Mouse (Mus musculus): ENCODE results near the gene Gm5269. TPM values are rescaled to one million over a fixed set of nuclear protein-coding genes. Genes with fewer than 3 reads are reported as not detected.

The Gm5269 gene
- total RNA-seq, 2 experiments from 2014 or later = not detected

DNA sequence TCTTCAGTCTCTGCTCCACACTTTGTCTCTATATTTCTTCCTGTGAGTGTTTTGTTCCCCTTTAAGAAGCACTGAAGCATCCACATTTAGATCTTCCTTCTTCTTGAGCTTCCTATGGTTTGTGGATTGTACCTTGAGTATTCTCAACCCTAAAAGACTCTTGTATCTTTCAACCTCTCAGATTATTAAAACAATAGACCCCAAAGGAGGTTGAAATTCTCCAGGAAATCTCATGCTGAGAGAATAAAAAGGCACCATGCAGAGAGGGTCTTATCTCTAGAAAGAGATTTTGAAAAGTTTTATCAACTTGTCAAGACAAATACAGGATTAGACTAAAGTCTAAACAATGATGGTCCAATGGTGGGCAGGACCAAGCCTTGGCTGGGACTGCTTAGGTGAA lies 6.7 kb downstream of the Gm5269 start:
- intact Hi-C loops (cut with DNase I) = no loop called here
- no peak for DNase-seq (ENCODE audit: low spot score in 2 of 2)

DNA sequence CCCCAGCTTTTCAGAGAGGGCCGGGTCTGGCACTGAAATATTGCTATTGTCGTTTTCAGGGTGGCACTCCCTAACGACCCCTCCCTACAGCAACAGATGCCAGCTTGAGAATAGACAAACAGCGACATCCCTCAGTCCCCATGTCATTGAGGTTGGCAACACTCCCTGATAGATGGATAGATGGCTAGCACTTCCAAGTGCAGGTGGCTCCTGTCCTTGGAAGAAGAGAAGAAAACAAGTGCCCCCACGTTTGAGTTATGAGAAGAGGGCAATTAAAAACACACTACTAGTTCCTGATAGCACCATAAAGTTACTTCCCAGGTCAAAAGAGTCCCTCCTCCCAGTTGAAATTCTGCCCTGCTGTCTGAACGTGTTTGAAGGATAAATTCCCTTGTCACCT lies 8.0 kb downstream of the Gm5269 start:
- intact Hi-C loops (cut with DNase I) = no loop called here
- no peak for DNase-seq (ENCODE audit: low spot score in 2 of 2)

DNA sequence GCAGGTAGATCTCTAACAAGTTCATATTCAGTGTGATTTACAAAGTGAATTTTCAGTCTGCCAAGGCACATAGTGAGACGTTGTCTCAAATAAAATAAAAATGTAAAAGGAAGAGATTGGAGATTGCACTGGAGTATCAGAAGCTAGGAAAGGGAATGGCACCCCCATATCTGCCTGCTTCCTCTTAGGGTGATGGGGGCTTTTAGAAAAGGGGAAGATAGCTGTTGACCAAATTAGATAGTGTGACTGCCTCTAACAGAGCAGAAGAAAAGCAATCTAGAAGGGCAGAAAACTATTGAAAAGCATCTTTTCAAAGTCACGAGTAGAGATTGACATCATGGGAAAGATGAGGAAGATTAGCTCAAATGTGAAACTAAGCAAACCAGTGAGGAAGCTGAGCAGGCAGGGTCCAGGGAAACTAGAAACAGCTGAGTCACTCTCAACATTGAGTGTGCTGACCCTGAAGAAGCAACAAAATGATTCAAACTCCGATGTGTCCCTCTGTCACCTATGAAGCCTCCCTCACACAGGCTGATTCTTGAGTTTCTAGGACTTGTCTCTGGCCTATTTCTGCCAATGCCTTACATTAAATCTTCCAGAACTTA lies 8.7 kb downstream of the Gm5269 start:
- intact Hi-C loops (cut with DNase I) = no loop called here
- DNase-seq (ENCODE audit: low spot score in 2 of 2) = no peak

DNA sequence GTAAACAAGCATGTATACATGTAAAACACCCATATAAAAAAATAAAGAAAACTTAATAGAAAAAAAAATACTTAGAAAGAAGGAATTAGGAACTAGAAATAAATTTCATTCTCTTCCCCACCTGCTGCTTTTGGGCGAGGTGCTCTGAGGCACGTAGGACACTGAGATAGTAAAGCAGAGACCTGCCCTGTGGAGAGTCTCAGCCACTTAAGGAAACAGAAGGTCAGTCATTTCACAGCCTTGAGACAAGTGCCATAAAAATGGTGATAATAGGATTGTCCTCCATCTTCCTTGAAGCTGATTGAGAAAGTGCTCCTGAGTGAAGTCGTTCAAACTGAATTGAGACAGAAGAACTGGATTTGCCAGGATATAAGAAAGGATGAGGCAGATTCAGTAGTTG lies 12.6 kb downstream of the Gm5269 start:
- DNase-seq (ENCODE audit: low spot score in 2 of 2) = no peak
- intact Hi-C loops (cut with DNase I) = no loop called here

DNA sequence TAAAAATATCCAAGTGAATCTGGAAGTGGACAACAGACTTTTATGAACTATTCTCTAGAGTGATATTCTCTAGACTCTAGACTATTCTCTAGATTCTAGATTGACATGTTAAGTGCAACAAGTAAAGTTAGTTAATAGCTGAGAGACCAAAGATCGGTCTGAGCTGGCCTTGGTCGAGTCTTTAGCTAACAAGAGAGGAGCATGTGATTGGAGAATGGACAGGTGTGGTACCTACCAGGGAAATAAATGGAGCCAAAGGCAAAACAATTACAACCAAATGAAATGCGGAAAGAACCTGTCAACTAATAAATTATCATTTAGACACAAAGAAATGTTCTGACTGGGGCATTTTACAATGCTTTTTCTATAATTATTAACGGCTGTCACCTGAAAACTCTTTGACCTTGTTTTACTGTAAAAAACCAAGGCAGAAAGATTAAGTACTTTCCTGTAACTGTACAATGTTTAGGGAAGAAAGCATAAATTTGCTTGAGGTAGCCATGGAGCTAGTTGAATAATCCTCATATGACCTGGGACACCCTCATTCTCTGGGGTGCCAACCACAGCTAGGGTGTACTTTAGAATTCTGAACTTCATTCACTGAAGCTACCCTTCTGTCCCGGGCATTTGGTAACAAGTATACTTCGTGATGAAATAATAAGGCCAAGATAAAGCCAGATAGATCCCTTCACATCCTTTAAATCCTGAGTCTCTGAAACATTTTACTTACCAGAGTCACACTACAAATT lies 13.4 kb downstream of the Gm5269 start:
- no peak for DNase-seq (ENCODE audit: low spot score in 2 of 2)
- intact Hi-C loops (cut with DNase I) = no loop called here

DNA sequence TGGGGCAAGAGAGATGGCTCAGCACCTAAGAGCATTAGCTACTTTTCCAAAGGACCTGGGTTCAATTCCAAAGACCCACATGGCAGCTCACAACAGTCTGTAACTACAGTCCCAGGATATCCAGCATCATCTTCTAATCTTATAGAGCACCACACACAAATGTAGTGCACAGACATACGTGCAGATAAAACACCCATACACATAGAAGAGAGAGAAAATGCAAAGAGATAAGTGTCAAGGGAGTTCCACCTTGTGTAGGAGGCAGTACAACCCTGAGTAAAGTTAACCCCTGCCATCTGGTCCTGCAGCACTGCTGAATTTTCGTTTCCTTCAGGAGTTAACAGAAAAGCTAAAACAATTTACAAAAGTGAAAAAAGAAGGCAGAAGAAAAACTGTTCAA lies 14.4 kb downstream of the Gm5269 start:
- intact Hi-C loops (cut with DNase I) = no loop called here

DNA sequence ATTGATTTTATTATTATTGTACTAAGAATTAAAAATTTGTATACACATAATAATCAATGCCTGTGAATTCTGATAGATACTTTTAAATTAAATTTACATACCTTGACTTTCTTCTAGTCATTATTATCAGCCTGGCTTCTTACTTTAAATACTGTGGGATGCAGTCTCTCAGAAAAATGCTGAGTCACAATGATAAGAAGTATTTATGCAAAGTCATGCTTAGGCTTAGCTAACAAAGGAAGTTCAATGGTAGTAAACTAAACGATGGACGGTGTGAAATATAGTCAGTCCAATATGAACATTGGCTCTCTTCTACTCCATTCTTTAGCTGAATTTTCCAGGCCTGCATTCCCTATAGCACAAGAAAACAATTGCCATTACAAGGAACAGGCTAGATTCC lies 16.8 kb downstream of the Gm5269 start:
- no peak for DNase-seq (ENCODE audit: low spot score in 2 of 2)
- intact Hi-C loops (cut with DNase I) = no loop called here

More for the DNA sequence above, 14.4 kb downstream of the Gm5269 start:
- DNase-seq (ENCODE audit: low spot score in 2 of 2) = no peak

DNA sequence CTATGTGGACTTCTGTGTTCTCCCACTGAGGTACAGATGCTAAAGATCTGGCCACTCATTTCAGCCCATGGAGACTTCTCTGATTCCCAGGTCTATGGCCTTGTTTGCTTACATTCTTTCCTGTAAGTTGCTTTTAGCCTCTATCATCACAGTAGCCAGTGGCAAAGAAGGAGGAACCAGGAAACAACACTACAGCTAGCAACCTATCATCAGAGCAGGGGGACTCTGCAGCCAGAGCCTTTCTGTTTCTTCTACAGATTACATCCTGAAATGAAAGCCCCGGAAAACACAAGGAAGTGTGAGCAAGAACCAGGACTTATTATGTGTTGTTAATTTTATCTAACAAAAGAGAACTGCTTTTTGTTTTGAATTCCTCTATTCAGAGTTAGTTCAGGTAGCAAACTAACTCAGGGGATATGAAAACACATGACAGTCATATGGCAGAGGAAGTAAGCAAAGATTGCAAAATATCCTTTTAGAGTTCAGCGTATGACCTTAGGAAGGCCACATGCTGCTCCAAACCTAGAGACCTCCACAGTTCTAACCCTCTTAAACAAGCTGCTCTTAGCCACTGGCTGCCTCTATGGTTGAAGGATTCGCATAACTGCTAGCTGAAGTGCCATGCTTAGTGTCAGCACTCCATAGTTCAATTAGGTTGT lies 21.5 kb downstream of the Gm5269 start:
- intact Hi-C loops (cut with DNase I) = no loop called here
- DNase-seq (ENCODE audit: low spot score in 2 of 2) = no peak

DNA sequence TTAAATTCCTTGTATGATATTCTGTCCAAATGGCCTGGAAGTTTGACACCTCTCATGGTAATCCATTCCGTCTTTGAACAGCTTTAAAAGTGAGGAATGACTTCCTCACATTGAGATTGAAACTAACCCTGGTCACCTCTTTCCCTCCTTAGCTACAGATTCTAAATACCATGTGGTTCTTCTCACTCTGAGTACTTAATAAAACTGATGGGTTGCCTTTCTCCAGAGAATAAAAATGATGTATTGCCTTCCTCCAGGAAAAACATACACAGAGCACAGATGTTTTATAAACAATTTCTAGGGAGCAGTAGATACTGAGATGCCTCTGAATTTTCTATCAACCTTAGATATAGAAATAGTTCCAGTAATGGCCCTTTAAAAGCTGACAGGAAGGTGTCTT lies 22.0 kb downstream of the Gm5269 start:
- no peak for DNase-seq (ENCODE audit: low spot score in 2 of 2)
- intact Hi-C loops (cut with DNase I) = no loop called here

DNA sequence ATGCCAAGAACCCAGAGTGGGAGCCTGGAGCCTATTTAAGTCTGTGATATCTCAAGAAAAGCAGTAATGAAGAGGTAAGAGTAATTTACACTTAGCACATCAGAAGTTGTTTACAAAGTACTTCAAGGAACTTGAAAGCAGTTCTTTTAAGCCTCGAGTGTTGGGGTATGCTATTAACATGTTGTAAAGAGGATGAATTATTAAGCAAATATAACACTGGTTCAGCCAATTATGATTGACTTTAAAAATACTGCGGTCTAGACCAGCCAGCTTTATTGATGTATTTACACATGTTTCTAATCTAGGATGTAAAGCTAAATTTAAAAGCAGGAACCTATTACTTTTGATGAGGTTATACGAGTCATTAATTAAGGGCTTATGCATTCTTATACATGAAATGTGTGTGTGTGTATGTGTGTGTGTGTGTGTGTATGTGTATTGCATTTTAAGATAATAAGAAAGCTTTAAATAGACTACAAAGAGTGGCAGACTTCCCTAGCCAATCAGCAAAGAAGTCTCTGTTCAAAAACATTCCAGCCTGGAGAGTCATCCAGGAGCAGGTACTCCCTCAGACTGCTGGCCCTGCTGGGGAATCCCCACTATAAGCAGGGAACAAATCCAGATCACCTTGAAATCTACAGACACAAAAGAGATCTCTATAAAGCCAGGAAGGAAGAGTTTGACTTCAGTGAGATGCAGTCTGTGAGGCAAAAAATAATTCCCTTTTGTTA lies 23.6 kb downstream of the Gm5269 start:
- intact Hi-C loops (cut with DNase I) = no loop called here
- DNase-seq (ENCODE audit: low spot score in 2 of 2) = no peak

DNA sequence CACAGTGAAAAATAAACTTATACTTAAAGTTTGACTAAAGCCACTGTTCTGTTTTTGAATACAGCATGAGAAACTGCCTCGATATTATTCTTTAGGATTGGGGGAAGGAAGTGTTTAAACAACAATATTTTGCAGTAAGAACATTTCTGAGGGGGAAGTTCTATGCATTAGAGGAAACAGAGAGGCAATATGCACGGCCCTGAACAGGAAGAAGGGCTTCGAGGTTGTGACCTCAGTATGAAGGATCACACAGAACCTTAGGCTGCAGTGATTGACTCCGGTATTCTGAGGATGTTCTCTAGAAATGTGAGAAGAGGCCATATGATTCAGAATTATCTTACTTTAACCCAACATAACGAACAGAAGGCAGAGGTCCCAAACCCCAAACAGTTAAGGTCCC lies 24.3 kb downstream of the Gm5269 start:
- intact Hi-C loops (cut with DNase I) = no loop called here

DNA sequence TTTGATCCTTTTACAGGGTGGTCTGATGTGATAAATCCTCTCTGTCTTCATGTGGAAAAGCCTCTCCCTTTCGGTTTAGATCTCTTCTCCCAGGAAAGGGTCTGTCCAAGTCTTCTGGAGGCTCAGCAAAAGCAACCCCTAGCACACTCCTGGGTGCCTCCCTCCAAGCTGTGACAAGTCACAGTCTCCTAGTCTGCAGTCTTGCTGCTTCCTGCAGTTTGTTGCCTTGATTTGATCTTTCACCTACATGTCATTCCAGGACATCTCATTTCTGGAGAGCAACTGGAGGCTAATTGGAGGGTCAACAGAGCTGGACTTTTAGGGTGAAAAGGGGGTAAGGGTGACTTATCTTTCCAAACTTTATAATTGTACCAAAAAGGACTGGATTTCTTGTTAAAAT lies 24.8 kb downstream of the Gm5269 start:
- DNase-seq (ENCODE audit: low spot score in 2 of 2) = no peak
- intact Hi-C loops (cut with DNase I) = no loop called here

More for the DNA sequence above, 24.3 kb downstream of the Gm5269 start:
- no peak for DNase-seq (ENCODE audit: low spot score in 2 of 2)

DNA sequence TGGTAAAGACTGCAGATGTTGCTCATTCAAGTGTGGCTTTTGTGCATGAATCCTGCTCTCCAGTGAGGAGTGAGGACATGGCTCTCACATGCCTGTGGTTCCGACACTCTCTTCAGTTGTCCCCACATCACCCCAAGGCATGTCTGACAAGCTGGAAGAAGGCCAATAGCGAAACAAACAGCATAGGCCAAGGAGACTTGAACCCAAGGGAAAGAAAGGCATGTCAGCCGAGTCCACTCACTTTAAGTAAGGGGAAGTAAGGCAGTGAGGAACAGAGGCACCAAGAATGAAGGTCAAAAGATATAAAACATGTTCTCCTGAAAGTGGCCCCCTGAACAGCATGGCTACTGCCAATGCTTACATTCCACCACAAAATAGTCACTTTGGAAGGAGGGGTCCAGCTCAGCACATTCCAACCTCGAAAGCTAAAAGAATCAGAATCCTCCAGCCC lies 25.5 kb downstream of the Gm5269 start:
- intact Hi-C loops (cut with DNase I) = no loop called here

DNA sequence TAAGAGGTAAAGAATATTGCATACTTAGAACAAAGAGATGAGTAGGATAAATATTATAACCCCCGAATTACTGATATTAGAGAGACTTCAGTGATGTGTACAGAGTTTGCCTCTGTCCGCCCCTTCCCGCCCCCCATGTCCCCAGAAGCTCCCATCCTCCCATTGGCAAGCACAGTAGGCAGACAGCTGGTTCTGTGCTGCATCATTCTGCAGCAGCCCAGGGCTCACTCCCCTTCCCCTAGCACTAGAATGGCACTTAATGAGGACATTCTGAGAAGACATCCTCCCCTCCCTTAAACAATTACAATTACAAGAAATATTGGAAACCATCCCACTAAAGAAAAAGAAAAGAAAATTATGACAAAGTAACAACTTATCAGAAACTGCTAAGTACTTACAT lies 26.4 kb downstream of the Gm5269 start:
- intact Hi-C loops (cut with DNase I) = no loop called here
- no peak for DNase-seq (ENCODE audit: low spot score in 2 of 2)

More for the DNA sequence above, 25.5 kb downstream of the Gm5269 start:
- no peak for DNase-seq (ENCODE audit: low spot score in 2 of 2)

DNA sequence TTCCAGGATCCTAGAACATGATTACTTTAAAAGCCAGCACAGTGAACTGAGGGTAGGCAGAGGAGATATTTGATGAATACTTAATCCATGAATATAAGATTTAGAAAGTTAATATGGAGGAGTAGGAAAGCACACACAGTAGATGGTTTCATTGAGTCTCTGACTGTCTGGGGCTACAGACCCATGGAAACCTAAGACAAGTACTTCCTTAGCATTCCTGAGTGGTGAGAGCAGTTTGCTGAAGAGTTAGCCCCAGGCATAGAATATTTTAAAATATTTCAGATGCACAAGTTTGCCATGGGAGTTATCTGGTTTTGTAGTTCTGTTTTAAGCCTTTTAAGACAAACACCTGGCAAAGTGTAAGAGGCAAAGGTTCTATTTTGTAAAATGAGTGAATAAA lies 28.9 kb downstream of the Gm5269 start:
- DNase-seq (ENCODE audit: low spot score in 2 of 2) = no peak
- intact Hi-C loops (cut with DNase I) = no loop called here

DNA sequence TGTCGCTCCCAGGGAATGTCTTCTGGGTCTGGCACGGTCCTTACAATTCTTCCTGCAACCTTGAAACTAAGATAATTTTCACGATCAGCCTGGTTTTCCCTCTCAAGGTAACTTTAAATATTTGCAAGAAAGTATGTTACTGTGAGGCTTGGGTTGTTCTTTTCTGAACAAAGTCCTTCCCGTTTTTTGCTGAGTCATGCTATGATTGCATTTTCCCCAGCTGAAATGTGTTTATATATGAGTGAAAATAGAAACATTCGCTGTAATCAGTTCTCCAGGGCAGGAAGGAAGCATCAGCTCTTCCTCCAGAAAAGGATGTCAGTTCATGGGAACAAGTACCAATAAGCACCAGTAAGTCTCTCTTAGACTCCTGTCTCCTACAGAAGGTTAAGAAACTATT lies 29.7 kb downstream of the Gm5269 start:
- no peak for DNase-seq (ENCODE audit: low spot score in 2 of 2)
- intact Hi-C loops (cut with DNase I) = no loop called here

DNA sequence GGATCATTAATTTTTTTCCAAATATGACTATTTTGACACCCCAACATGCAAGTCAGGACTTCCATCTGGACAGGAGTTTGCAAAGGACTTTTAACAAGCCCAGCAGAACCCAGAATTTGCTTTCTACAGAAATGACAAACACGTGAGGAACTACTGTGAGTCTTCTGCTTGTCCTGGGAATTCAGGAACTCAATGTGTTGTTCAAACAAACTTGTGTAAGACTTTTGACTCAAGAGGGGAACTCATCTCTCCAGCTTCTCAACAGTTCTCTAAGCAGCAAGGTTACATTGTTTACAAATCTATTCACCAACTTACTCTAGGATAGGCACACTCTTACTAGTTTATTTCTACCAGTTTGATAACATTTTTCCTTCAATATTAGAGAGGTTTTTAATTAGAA lies 32.0 kb downstream of the Gm5269 start:
- no peak for DNase-seq (ENCODE audit: low spot score in 2 of 2)
- intact Hi-C loops (cut with DNase I) = no loop called here

DNA sequence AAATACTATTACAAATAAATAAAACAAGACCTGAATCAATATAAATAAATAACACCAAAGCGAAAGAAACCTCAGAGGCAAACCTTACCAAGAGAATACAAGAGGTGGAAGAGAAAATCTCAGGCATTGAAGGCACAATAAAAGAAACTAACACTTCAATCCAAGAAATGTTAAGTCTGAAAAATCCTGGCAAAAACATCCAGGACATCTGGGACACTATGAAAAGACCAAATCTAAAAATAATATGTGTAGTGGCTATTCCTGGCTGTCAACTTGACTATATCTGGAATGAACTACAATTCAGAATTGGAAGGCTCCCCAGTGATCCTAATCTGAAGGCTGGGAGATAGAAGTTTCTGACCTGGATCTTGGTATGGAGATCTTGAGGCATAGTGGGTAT lies 44.6 kb downstream of the Gm5269 start:
- intact Hi-C loops (cut with DNase I) = no loop called here
- DNase-seq (ENCODE audit: low spot score in 2 of 2) = no peak
